Mouse (Mus musculus) liver, embryonic 14.5 days (tissue): ENCODE measurements at regions not wholly inside any gene's neighbourhood (a gene's known extent, or its start where the extent isn't known, plus 50 kb on each side); places are given as distances from the start of the nearest gene placed in this dataset.

Source experiments
- CTCF ChIP-seq: IDR thresholded peaks from 2 replicates; pipeline ENCODE4 v1.5.1; 2016; ENCODE audit warnings: antibody characterized with exemption, low read depth, control low read depth
- EP300 ChIP-seq: IDR thresholded peaks from 2 replicates; pipeline ENCODE4 v1.6.1; 2016; ENCODE audit warnings: antibody characterized with exemption, low read depth

DNA sequence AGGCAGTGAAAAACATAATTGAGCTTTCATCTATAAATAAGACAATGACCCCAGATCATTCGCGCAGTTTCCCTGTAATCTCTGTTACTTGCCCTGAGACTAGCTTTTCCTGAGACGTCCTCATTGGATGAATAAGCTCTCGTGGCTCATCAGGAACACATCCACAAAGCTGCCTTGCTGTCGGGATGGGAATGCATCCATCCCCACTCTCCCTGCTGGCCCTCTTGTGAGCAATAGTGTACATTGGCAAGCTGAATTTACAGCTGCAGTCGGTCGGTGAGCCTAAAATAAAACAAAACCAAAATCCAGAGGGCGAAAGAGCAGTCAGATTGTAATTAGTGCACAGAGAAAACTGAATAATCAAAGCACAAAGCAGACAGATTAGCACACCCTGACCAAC is 74.5 kb upstream of the Dpyd start:
- TF ChIP-seq CTCF (no peak), EP300 (no peak)
